Mouse (Mus musculus): ENCODE data around the gene B4galnt3.

Gene B4galnt3

DNA sequence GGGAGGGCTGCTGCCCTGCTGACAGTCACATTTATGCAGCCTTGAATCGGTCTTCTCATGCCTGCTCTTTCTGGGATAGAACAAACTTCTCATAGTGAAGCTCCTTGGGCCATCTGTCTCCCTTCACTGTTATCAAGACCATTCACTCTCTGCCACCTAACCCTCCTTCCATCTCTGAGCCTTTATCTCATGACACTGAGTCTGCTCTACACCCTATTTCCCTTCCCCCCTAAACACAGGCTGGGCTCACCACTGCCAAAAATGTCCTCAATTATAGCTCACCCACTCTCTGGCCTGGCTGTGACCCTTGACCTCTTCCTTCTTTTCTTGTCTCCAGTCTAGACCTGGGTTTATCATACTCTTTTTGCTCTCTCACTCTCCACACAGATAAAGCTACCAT lies 77.7 kb downstream of the B4galnt3 start:
- DNase-seq = no peak

DNA sequence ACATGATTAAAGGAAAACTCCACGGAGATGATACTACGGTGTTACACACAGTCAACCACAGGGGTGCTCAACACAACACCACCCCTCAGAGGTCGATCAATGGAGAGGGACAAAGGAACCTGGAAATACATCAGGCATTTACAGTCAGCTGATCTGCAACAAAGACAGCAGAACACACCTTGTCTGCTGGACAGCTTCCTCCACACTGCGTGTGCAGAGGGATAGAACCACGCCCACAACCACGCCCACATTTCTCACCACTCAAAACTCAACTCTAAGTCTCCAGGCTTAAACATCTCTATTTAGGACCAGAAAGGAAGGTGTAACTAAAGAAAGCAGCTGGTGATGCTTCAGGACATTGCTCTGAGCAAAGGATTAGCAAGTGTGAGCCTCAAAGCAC lies 82.8 kb downstream of the B4galnt3 start:
- DNase-seq = no peak

DNA sequence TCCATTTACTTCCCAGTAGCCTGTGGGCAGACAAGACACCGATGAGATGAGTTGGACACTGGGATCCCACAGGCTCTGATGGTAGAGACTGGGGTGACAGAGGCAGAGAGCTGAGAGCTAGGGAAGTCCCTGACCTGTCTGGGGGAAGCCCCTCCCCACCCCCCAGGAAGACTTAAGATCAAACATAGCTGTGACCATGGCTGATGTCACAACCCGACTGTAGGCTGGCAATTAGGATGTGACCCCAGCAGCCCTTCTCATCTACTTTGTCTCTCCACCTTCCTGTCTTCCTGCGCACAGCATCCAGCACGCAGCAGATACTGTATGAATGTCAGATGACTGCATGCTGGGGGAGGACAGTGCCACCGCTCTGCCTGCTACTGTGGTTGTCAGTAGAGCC lies 87.8 kb downstream of the B4galnt3 start:
- DNase-seq = no peak

DNA sequence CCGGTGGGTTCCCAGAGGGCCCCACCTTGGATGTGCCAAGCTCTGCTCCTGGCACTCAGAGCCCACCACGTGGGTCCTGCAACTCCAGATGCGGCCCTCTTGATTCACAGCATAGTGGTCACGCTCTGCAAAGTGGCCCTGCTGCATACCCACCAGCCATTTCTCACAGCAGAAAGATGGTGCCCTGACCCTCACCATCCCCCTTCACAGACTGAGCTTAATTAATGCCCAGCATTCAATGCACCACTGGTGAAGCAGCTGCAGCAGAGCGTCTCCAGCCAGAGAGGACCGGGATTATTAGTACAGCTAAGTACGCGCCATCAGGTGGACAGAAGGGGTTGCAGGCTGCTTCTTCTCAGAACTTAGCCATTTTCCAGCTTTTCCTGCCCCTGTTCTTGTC lies 92.0 kb downstream of the B4galnt3 start:
- no peak for DNase-seq

DNA sequence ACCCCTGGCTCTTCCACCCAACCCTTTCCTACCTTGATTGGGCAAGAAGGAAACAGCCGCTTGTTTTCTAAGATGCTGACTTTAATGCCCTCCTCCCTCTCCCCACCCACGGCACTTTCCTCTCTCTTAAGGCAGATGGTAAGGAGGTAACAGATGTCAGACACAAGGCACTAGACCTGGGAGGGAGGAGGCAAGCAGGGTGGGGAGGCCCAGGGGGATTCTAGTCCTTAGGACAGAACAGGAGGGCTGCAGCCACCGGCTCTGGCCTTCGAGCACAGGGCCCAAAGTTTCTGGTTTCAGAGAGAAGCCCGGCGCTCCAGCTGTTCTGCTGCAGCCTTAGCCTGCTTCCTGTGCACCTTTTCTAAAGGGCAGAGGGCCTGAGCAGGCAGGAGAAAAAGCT lies 92.4 kb downstream of the B4galnt3 start:
- no peak for DNase-seq

DNA sequence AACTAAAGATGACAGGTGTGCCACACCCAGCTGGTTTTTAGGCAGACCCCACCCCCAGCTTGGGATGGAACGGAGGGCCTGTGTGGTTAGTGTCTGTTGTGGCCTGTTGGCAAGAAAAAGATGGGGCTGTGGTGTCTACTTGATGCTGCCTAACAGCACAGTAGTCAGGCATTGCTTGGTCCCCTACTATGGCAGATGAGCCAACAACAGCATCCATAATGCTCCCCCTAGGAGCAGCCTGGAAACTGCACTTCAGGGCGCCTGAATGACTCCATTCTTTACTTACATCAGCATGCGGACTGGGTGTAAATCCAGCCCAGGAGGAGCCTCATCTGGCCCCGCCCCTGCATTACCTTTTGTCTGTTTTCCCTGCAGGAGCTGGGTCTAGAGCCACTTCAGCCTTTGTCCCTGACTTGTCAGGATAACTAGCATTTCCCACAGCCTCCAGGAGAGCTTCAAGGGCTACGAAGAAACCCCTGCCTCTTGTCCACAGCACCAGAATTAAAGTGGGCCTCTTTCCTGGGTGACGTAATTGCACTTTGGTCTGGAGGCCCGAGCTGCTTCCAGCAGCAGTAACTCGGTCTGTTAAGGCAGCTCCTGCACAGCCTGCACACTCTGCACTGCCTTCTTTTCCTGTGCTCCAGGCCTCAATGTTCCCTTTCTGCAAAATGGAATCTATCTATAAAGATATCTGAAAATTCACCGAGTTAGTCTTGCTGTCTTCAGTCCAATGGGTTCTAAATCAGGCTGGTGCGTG lies 94.5 kb downstream of the B4galnt3 start:
- DNase-seq = no peak

DNA sequence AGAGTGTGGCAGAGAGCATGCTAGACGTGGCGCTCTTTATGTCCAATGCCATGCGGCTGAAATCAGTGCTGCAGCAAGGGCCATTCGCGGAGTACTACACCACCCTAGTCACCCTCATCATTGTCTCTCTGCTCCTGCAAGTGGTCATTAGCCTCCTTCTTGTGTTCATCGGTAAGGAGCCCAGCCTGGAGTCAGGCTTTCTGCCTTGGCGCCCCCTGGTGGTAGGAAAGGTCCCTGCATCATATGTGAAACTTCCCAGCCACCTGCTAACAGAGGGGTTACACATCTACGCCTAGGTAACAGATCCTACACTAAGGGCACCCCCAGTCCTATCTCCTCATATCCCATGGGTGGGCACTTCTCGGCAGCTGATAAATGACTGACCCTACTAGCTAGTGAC lies 96.4 kb downstream of the B4galnt3 start:
- DNase-seq = peak; percentile 72

DNA sequence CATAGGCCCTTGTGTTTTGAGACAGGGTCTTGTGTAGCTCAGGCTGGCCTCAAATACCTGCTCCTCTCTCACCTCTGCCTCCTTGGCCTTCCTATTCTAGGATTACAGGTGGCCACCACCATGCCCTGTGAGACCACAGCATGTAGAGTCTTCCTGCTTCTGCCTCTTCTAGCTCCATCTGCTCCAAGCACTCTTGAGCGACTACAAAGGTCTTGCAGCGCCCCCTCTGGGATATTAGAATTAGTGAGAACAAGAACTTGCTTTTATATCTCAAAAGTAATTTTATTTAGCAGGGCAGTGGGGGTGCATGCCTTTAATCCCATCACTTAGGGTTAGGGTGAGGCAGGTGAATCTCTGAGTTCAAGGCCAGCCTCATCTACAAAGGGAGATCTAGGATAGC lies 97.5 kb downstream of the B4galnt3 start:
- DNase-seq = no peak

DNA sequence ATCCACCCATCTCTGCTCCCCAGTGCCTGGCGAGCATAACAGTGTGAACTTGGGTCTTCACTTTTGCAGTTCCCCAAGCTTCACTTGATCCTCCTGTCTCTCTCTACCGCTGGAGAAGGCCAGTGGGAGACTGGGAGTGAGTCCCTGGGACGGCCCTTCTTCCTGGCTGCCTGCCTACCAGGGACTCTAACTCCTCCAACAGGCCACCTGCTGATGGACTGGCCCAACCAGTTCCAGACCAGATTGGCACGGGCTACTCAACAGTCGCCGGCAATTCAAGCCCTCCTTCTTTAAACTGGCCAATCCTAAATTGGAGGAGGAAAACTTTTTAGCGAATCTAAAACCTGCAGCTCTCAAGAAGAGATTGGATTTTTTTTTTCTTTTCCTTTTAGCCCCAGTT lies 99.4 kb downstream of the B4galnt3 start:
- no peak for DNase-seq

DNA sequence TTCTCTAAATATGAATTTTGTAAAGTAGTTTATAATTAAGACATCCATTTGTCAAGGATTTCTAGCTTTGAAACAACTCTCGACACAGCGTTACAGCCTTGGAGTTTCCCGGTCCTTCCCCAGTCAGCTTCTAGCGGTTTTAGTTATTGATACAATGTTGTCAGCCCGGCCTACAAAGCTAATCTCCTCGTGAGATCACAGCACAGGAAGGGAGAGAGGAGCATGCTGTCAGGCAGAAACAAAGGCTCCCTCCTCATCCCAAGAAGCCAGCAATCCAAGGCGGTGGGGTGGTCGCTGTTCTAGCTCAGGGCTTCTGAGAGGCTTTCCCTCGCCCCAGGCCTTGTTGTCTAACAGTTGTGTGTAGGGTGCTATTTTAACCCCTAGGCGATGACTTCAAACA lies 100.1 kb downstream of the B4galnt3 start:
- DNase-seq = no peak

DNA sequence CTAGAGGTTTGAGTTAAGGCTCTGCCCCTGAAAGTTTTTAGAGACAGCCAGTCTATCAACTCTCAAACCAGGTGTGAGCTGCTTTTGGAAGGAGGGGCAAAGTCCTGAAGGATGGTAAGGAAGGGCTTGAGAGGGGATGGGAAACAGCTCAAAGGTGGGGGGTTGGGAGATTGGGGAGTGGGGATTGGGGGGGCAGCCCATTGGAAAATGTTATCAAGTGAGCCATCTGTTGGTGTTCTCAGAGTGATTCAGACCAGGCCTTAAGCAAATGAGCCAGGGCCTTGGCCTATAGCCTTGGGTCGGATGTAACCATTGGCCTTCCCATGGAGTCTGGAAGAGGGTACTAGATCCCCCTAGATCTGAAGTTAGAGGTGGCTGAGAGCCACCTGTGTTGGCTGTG lies 100.6 kb downstream of the B4galnt3 start:
- DNase-seq = no peak

DNA sequence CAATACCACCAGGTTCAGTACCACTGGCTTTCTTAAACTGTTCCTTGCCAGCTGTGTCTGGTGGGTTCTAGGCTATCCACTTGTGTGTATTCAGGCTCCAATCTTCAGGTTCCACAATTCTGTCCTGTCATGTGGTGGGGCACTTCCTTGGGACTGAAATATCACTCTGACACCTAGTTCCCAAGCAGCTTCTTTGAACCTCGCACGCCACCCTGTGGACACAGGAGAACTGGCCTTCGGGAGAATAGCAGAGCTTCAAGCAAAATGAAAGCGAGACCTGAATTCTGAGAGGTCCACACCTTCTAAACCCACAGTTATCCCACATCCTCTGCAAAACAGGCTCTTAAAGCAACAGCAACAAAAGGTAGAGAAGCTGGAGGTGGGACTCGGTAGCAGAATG lies 101.2 kb downstream of the B4galnt3 start:
- peak; percentile 68 for DNase-seq

DNA sequence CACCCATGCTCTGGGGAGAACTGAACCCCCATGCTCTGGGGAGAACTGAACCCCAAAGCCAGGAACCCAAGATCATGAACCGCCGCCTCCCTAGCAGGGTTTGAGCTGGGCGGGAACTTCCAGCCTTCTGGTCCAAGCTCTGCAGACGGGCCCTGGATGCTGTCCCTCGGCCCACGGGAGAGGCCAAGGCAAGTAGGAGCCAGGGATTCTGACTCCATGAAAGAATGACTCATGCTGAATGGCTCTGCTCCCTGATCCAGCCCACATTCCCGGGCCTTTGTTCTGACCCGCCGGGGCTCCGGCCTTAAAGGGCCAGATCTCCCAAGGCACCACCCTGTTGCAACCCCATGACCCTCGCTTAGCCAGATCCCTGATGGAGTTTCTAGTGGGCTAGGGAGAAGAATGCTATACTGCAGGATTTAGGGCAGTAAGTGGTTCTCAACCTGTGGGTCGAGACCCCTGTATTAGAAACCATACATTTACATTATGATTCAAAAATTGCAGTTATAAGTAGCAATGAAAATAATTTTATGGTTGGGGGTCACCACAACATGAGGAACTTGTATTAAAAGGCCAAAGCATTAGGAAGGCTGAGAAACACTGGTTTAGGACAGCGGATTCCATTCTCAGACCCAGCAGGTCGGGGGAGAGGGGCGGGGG lies 102.0 kb downstream of the B4galnt3 start:
- DNase-seq = peak; percentile 34

DNA sequence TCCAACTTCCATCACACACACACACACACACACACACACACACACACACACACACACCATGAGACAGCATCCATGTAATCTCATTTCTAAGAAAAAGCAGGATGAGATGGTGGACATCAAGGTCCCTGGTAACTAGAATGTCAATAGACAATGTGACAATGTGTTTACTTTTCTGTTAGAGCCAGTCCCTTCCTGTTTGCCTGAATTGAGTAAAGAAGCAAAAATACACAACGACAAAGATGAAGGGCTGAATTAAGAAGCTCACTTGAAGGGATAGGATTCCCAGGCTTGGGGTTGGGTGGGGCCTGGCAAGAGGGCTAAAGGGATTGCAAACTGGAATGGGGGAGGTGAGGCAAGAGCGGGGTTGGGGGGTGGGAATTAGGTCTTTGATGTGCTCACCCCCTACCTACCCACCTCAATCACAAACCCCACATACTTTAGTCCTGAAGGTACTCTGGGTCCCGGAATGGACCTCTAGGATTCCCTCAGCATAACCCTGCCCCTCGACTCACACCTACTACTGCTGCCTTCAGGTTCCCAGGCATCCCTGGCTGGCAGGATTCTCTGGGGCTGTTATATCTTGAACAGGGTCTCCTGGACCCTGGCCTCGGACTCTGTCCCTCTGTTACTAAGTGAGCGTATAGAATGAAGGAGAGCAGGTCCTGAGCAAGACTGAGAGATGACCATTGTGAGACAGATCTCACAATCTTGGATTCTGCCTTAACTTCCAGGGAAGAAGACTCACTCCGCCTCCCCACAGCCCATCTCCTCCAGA lies 102.8 kb downstream of the B4galnt3 start:
- DNase-seq = no peak

DNA sequence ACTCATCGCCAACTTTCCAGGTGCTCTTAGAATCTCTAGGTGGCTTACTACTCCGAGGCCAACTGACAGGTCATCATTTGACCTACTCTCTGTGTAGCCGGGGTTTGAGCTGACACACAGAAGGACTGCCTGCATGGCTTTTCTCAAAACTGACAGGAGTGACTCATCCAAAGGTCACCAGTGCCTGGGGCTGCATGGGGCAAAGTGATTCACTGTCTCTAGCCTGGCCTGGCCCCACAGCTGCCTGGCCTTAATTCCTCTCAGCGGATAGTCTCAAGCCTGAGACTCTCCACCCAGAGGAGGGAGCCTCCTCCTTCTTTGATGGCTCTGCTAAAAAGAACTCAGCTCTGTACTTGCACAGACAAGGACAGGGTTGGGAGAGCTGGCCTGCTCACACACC lies 103.4 kb downstream of the B4galnt3 start:
- no peak for DNase-seq

DNA sequence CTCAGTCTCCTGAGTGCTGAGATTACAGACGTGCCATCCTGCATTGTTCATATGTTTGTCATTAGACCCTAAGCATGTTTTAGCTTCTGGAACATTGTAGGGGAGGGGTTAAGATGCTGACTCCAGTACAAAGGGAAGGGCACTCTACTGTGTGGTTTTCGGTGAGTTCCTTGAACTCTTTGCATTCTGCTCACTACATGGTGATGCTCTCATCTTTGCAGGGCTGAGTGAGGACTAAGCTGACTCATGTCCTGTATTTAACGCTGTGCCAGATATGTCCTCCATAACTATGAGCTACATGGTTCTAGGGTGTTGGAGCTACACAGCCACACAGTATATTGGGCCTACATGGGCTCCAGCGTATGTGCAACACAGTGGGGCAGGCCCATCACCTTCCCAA lies 104.0 kb downstream of the B4galnt3 start:
- DNase-seq = no peak

DNA sequence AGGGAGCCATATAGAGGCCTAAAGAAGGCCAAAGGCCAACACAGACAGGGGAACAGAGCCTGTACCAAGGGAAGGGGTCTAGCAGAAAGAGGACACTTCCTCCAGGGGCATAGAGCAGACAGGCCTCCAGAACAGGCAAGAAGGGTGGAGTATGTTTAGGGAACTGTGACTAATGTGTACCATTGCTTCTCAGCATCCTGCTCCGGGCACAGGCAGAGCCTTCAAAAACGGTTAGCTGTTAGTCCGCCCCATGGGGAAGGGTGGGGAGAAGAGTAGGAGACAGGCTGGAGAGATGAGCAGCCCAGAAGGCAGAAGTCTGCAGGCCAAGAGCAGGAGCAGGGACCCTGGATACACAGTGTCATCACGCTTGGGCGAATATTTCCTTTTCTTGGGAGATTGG lies 105.1 kb downstream of the B4galnt3 start:
- no peak for DNase-seq

DNA sequence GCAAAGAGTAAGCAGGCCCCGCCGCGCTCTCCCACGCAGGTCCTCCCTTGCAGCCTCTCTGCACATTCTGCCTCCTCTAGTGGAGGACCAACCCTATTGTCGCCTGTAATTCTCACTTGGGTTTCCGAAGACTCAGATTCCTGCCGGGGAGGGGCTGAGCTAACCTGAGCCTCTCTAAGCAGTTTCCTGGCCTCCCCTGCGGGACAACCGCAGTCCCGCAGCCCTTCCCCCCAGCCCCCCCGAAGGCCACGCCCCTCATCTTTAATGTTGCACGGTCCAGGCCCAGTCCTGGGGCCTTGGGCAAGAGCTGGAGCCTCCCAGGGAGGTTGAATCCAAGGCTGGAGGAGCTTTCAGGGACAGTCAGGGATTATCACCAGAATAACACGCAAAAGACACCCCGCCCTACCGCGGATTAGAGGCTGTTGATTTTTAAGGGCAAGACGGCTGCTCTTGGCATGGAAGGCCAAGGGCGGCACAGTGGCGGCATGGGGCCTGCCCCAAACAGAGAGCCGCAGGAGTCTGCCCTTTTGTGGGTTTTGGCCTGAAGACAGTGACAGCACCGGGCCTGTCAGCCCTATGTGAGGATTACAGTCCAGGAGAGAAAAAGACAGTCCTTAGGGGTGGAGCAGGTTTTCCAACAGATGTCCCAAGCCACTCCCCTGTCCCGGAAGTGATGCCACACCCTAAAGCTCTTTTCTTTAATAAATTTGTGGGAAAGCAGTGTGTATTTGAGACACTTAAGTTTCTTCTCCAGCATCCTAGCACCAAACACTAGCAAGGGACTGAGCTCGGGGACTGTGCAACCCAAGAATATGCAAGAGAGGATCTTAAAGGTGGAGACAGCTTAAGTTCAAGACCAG lies 105.8 kb downstream of the B4galnt3 start:
- DNase-seq = no peak

DNA sequence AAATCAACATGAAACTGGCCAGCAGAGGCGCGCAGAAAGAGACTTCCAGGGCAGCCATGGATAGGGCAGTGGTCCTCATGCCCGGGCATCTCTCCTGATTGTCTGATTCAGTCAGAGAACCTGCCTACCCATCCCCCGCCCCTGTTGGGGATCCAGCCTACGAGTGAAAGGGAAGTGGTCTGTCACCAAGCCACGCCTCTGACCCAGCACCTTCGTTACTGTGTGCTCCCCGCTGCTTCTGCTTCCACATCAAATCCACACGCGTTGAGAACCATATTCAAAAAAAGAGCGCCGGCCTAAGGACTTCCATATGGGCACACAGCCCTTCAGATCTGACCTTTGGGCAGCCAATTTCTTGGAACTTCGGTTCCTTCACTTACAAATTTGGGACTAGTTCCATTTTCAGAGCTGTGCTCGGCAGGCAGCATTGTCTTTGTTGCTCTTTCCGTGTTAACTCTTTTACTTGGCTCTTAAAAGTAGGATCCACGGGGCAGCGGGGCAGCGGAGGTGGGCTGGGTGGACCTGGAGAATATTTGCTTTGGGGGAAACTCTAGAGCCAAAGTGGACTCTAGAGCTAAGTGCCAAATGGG lies 106.7 kb downstream of the B4galnt3 start:
- DNase-seq = no peak

DNA sequence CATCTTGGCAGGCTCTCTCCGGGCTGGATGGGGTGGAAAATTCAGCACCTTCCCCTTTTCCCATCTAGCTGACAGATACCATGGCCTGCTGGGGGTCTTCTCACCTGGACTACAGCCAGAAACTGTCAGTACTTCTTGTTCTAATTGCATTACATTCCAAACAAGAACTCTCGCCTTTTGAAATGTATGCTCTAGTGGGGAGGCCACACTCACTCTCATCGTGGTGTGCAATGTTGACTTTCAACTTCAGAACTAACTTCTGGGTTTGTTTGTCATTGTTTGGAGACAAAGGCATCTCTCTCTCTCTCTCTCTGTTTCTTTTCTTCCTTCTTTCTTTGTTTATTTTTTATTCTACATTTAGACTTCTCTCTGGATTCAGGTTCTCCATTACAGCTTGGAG lies 107.8 kb downstream of the B4galnt3 start:
- DNase-seq = no peak

DNA sequence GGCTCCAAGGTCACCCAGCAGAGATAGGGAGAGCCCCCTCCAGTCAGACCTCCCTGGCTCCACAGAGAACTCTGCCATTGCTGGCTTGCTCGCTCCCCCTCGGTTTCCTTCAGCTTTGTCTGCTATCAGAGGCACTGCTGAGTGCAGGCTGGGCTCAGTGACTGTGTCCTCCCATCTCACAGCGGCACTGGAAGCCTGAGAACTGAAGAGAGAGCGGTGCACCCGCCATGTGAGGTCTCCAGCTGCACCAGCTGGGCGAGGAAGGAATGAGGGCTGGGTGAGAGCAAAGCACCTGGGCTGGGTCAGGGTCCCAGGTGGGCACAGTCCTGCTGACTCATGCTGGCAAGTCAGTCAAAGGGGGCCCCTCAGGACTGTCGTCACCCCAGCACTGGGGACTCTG lies 108.6 kb downstream of the B4galnt3 start:
- no peak for DNase-seq

DNA sequence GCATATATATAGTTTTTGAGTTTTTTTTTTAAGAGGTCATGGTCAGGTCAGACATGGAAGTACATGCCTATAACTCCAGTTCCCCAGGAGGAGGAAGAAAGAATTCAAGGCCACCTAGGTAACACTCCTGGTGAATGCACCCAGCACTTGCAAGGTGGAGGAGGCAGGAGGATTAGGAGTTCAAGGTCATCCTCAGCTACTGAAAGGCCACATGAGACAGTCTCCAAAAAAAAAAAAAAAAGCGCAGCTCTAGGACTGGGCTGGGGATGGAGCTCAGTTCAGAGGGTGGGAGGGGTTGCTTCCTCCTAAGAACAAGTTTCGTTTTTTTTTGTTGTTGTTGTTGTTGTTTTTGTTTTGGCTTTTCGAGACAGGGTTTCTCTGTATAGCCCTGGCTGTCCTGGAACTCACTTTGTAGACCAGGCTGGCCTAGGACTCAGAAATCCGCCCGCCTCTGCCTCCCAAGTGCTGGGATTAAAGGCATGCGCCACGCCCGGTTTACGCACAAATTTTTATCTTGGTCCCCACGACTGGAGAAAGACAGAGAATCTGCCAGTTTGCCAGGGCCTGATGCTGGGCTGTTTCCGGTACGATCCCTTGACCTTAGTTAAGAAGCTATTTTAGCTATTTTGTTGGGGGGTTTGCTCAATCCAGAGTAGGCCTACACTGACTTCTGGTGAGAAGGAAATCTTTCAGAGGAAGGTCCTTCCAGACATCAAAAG lies 109.2 kb downstream of the B4galnt3 start:
- no peak for DNase-seq
